Mouse (Mus musculus) cerebellum, adult 9-11 months (tissue): ENCODE data around the gene Urb2.

Experiments used
- DNase-seq: peaks from one replicate; pipeline ENCODE4 v3.0.0; 2022

Gene Urb2

GRCm38 (mm10) chr8:124078969-124079368, 57.7 kb downstream of the Urb2 start:
- DNase-seq = no peak

- no peak for DNase-seq
These were observed 59.4 kb downstream of the Urb2 start for GRCm38 (mm10) chr8:124080467-124081326.

GRCm38 (mm10) chr8:124082616-124083015, 61.3 kb downstream of the Urb2 start:
- no peak for DNase-seq

DNA sequence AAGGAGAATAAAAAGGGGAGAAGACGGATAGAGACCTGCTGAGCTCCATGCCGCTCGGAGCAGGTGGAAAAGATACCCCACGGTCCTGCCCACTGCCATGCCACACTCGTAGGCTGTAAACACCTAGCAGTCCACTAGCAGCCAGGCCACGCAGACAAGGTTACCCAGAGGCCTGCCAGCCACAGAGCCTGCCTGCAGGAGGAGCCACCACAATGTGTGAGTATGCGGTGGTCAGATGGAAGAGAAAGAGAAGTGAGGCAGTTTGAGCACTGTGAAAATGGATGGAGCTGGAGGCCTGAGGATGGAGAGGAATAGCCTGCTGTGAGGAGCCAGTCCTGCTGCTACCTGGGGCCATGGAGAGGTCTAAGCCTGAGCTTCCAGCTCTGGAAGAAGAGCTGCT, 62.3 kb downstream of the Urb2 start:
- DNase-seq = no peak

- no peak for DNase-seq
These were observed 64.4 kb downstream of the Urb2 start for GRCm38 (mm10) chr8:124085668-124086067.

GRCm38 (mm10) chr8:124088092-124088613, 66.8 kb downstream of the Urb2 start:
- DNase-seq = no peak

DNA sequence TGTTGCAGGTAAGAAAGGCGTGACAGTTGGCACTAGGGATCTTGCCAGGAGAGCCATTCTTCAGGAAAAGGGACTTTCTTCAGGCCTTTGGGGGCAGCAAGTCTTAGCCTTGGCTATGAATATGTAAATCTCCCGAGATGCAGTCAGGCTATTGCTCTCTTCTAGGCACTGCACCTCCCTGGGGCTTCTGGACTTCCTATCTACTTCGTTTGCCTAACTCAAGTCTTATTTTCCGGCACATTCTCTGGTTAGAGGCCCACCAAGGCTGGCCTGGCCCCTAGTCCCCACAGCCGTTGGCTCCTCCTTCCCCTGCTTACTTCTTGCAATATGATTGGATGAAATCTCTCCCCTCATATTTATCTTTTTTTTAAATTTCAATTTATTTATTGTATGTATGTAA, 67.7 kb downstream of the Urb2 start:
- DNase-seq = no peak

GRCm38 (mm10) chr8:124090473-124090872, 69.2 kb downstream of the Urb2 start:
- DNase-seq = no peak
